Mouse (Mus musculus): ENCODE results near the gene Lrrc3. TPM values are rescaled to one million over a fixed set of nuclear protein-coding genes. Genes with fewer than 3 reads are reported as not detected.
A peak's percentile ranks its signal among the peaks of the same experiment; 100 is the strongest.

Gene Lrrc3
- polyA plus RNA-seq, 1 experiment: 1.9 TPM

GRCm38 (mm10) chr10:77900126-77900525, 2.2 kb downstream of the Lrrc3 start:
- Histone ChIP-seq H3K4me3 (ENCODE audit: control insufficient read depth, insufficient read depth, low read length) (no peak overlapping the region), H3K4me1 (replicated peaks; ENCODE audit: control insufficient read depth, insufficient read depth, low read length) (peaks cover 13% of the 10 kb centered on the region), H3K27me3 (ENCODE audit: control insufficient read depth, insufficient read depth, low read length) (peaks cover 4% of the 10 kb centered on the region), H3K36me3 (ENCODE audit: control insufficient read depth, insufficient read depth, low read length) (no peaks in the 10 kb centered on the region), H3K27ac (ENCODE audit: control insufficient read depth, insufficient read depth, low read length) (no peak overlapping the region)
- WGBS: 68% methylated on average over 7 of the region's 7 CpGs
- TF ChIP-seq POLR2A (IDR thresholded peaks at IDR 0.05; ENCODE audit: control insufficient read depth, extremely low read depth, insufficient read depth, low read length, poor library complexity): no peak
- TF ChIP-seq CTCF (IDR thresholded peaks at IDR 0.05; ENCODE audit: borderline replicate concordance, control insufficient read depth, extremely low read depth, insufficient read depth, low read length, poor library complexity): no peak
- DNase-seq: no peak

- H3K36me3 ChIP-seq (ENCODE audit: control insufficient read depth, insufficient read depth, low read length): no peaks in the 10 kb centered on the region
- H3K4me3 ChIP-seq (ENCODE audit: control insufficient read depth, insufficient read depth, low read length): no peak overlapping the region
- WGBS: 90% methylated on average over 5 of the region's 5 CpGs
- H3K27me3 ChIP-seq (ENCODE audit: control insufficient read depth, insufficient read depth, low read length): no peaks in the 10 kb centered on the region; the same call in 1 of the 2 replicates
- H3K4me1 ChIP-seq (replicated peaks; ENCODE audit: control insufficient read depth, insufficient read depth, low read length): no peaks in the 10 kb centered on the region
- no peak for DNase-seq
- no peak overlapping the region for H3K27ac ChIP-seq (ENCODE audit: control insufficient read depth, insufficient read depth, low read length)
- TF ChIP-seq CTCF (IDR thresholded peaks at IDR 0.05; ENCODE audit: borderline replicate concordance, control insufficient read depth, extremely low read depth, insufficient read depth, low read length, poor library complexity): no peak
- TF ChIP-seq POLR2A (IDR thresholded peaks at IDR 0.05; ENCODE audit: control insufficient read depth, extremely low read depth, insufficient read depth, low read length, poor library complexity): no peak
Observed at GRCm38 (mm10) chr10:77895562-77895961, 6.8 kb downstream of the Lrrc3 start.

GRCm38 (mm10) chr10:77890987-77891565, 11.3 kb downstream of the Lrrc3 start:
- H3K36me3 ChIP-seq (ENCODE audit: control insufficient read depth, insufficient read depth, low read length): no peaks in the 10 kb centered on the region
- H3K27me3 ChIP-seq (ENCODE audit: control insufficient read depth, insufficient read depth, low read length): no peaks in the 10 kb centered on the region
- no peak overlapping the region for H3K27ac ChIP-seq (ENCODE audit: control insufficient read depth, insufficient read depth, low read length)
- TF ChIP-seq CTCF (IDR thresholded peaks at IDR 0.05; ENCODE audit: borderline replicate concordance, control insufficient read depth, extremely low read depth, insufficient read depth, low read length, poor library complexity): no peak
- no peak for TF ChIP-seq POLR2A (IDR thresholded peaks at IDR 0.05; ENCODE audit: control insufficient read depth, extremely low read depth, insufficient read depth, low read length, poor library complexity)
- no peaks in the 10 kb centered on the region for H3K4me1 ChIP-seq (replicated peaks; ENCODE audit: control insufficient read depth, insufficient read depth, low read length)
- WGBS: 91% methylated on average over 8 of the region's 8 CpGs
- DNase-seq: no peak
- H3K4me3 ChIP-seq (ENCODE audit: control insufficient read depth, insufficient read depth, low read length): no peak overlapping the region

GRCm38 (mm10) chr10:77886007-77886747, 16.2 kb downstream of the Lrrc3 start:
- H3K36me3 ChIP-seq (ENCODE audit: control insufficient read depth, insufficient read depth, low read length): no peaks in the 10 kb centered on the region
- no peaks in the 10 kb centered on the region for H3K27me3 ChIP-seq (ENCODE audit: control insufficient read depth, insufficient read depth, low read length)
- WGBS: 72% methylated on average over 12 of the region's 12 CpGs
- no peak for DNase-seq
- no peak for TF ChIP-seq POLR2A (IDR thresholded peaks at IDR 0.05; ENCODE audit: control insufficient read depth, extremely low read depth, insufficient read depth, low read length, poor library complexity)
- no peak for TF ChIP-seq CTCF (IDR thresholded peaks at IDR 0.05; ENCODE audit: borderline replicate concordance, control insufficient read depth, extremely low read depth, insufficient read depth, low read length, poor library complexity)
- no peak overlapping the region for H3K4me3 ChIP-seq (ENCODE audit: control insufficient read depth, insufficient read depth, low read length)
- H3K27ac ChIP-seq (ENCODE audit: control insufficient read depth, insufficient read depth, low read length): no peak overlapping the region
- H3K4me1 ChIP-seq (replicated peaks; ENCODE audit: control insufficient read depth, insufficient read depth, low read length): no peaks in the 10 kb centered on the region

GRCm38 (mm10) chr10:77882553-77882952, 19.8 kb downstream of the Lrrc3 start:
- Histone ChIP-seq H3K36me3 (ENCODE audit: control insufficient read depth, insufficient read depth, low read length) (no peaks in the 10 kb centered on the region), H3K4me1 (replicated peaks; ENCODE audit: control insufficient read depth, insufficient read depth, low read length) (no peaks in the 10 kb centered on the region), H3K27me3 (ENCODE audit: control insufficient read depth, insufficient read depth, low read length) (no peaks in the 10 kb centered on the region), H3K27ac (ENCODE audit: control insufficient read depth, insufficient read depth, low read length) (no peak overlapping the region), H3K4me3 (ENCODE audit: control insufficient read depth, insufficient read depth, low read length) (no peak overlapping the region)
- no peak for TF ChIP-seq CTCF (IDR thresholded peaks at IDR 0.05; ENCODE audit: borderline replicate concordance, control insufficient read depth, extremely low read depth, insufficient read depth, low read length, poor library complexity)
- no peak for TF ChIP-seq POLR2A (IDR thresholded peaks at IDR 0.05; ENCODE audit: control insufficient read depth, extremely low read depth, insufficient read depth, low read length, poor library complexity)
- peak; percentile 7 for DNase-seq
- 89% methylated on average over 5 of the region's 5 CpGs for WGBS

- H3K4me3 ChIP-seq (ENCODE audit: control insufficient read depth, insufficient read depth, low read length): no peak overlapping the region
- no peaks in the 10 kb centered on the region for H3K27me3 ChIP-seq (ENCODE audit: control insufficient read depth, insufficient read depth, low read length)
- DNase-seq: no peak
- no peak overlapping the region for H3K27ac ChIP-seq (ENCODE audit: control insufficient read depth, insufficient read depth, low read length)
- TF ChIP-seq POLR2A (IDR thresholded peaks at IDR 0.05; ENCODE audit: control insufficient read depth, extremely low read depth, insufficient read depth, low read length, poor library complexity) (no peak), CTCF (IDR thresholded peaks at IDR 0.05; ENCODE audit: borderline replicate concordance, control insufficient read depth, extremely low read depth, insufficient read depth, low read length, poor library complexity) (no peak)
- 19% methylated on average over 3 of the region's 3 CpGs for WGBS
- H3K36me3 ChIP-seq (ENCODE audit: control insufficient read depth, insufficient read depth, low read length): no peaks in the 10 kb centered on the region
- peaks cover 5% of the 10 kb centered on the region for H3K4me1 ChIP-seq (replicated peaks; ENCODE audit: control insufficient read depth, insufficient read depth, low read length)
Observed at GRCm38 (mm10) chr10:77880305-77880704, 22.0 kb downstream of the Lrrc3 start.

Data from thymus, adult 2 months (tissue).